Mouse (Mus musculus) lung, postnatal 0 days (tissue): ENCODE data around the gene Des.

ENCODE experiments used
- CTCF ChIP-seq: IDR thresholded peaks from 2 replicates; pipeline ENCODE4 v1.5.1; 2016; ENCODE audit warnings: antibody characterized with exemption, mild to moderate bottlenecking
- EP300 ChIP-seq: IDR thresholded peaks from 2 replicates; pipeline ENCODE4 v1.6.1; 2016; ENCODE audit warnings: antibody characterized with exemption, mild to moderate bottlenecking, control low read depth

- TF ChIP-seq CTCF (no peak), EP300 (no peak)
These were observed 24.5 kb downstream of the Des start for GRCm38 (mm10) chr1:75384470-75385141.
